Mouse (Mus musculus): ENCODE results near the gene Tmem178b. TPM values are rescaled to one million over a fixed set of nuclear protein-coding genes. Genes with fewer than 3 reads are reported as not detected.

Gene Tmem178b
- polyA plus RNA-seq, 1 experiment = not detected

DNA sequence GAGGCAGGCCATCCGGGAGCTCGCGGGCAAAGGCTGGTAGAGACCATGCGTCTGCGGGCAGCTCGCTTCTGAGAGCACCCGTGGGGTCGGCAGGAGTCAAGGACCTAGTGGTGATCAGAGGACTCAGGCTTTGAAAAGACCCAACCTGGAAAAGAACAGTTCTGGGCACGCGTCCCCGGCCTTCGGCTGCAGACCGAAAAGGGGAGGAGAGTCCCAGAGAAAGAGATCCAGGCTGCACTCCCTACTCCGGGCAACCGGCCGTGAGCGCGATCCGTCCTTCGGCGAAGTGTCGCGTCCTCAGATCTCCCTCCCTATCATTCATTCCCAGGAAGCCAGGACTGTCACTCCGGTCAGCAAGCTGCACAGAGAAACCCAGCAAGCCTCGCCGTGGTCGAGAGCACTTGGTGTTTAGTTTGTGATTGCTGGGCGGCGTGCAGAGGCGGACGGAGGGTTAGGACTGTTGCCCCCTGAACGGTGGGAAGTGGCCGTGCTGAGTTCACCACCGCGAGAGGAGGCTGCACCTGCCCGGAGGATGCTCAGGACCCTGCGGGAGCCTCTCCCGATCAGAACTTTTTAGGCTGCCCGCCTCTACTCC is 668 bp upstream of the Tmem178b start:
- TF ChIP-seq CTCF (IDR thresholded peaks at IDR 0.05; ENCODE audit: insufficient read depth, low read depth, low read length) (no peak), POLR2A (IDR thresholded peaks at IDR 0.05; ENCODE audit: insufficient read depth, low read depth, low read length) (no peak)
- H3K4me3 ChIP-seq (ENCODE audit: insufficient read depth, low read depth, low read length) = peak overlapping the region; percentile 67
- H3K27ac ChIP-seq (ENCODE audit: insufficient read depth, low read depth, low read length) = no peak overlapping the region; the same call in 1 of the 2 replicates
- H3K4me1 ChIP-seq (ENCODE audit: control insufficient read depth, insufficient read depth, low read length) = peaks cover 14% of the 10 kb centered on the region
- WGBS = under 1% methylated on average over 39 of the region's 39 CpGs

GRCm38 (mm10) chr6:39875186-39875585 is 2.1 kb downstream of the Tmem178b start:
- Histone ChIP-seq H3K27ac (ENCODE audit: insufficient read depth, low read depth, low read length) (no peak overlapping the region), H3K4me1 (ENCODE audit: control insufficient read depth, insufficient read depth, low read length) (peaks cover 14% of the 10 kb centered on the region), H3K4me3 (ENCODE audit: insufficient read depth, low read depth, low read length) (no peak overlapping the region)
- no peak for TF ChIP-seq CTCF (IDR thresholded peaks at IDR 0.05; ENCODE audit: insufficient read depth, low read depth, low read length)
- TF ChIP-seq POLR2A (IDR thresholded peaks at IDR 0.05; ENCODE audit: insufficient read depth, low read depth, low read length) = no peak
- WGBS = 60% methylated on average over 4 of the region's 4 CpGs

- H3K27ac ChIP-seq (ENCODE audit: insufficient read depth, low read depth, low read length) = no peak overlapping the region
- H3K4me3 ChIP-seq (ENCODE audit: insufficient read depth, low read depth, low read length) = no peak overlapping the region
- TF ChIP-seq CTCF (IDR thresholded peaks at IDR 0.05; ENCODE audit: insufficient read depth, low read depth, low read length) (no peak), POLR2A (IDR thresholded peaks at IDR 0.05; ENCODE audit: insufficient read depth, low read depth, low read length) (no peak)
- 80% methylated on average over 3 of the region's 3 CpGs for WGBS
- H3K4me1 ChIP-seq (ENCODE audit: control insufficient read depth, insufficient read depth, low read length) = peaks cover 14% of the 10 kb centered on the region
Measured at GRCm38 (mm10) chr6:39876444-39876843, 3.4 kb downstream of the Tmem178b start.

- Histone ChIP-seq H3K4me3 (ENCODE audit: insufficient read depth, low read depth, low read length) (no peak overlapping the region), H3K4me1 (ENCODE audit: control insufficient read depth, insufficient read depth, low read length) (peaks cover 2% of the 10 kb centered on the region; the same call in 1 of the 2 replicates), H3K27ac (ENCODE audit: insufficient read depth, low read depth, low read length) (no peak overlapping the region)
- TF ChIP-seq CTCF (IDR thresholded peaks at IDR 0.05; ENCODE audit: insufficient read depth, low read depth, low read length) (no peak), POLR2A (IDR thresholded peaks at IDR 0.05; ENCODE audit: insufficient read depth, low read depth, low read length) (no peak)
- 87% methylated on average over 3 of the region's 3 CpGs for WGBS
Measured at GRCm38 (mm10) chr6:39890811-39891210, 17.7 kb downstream of the Tmem178b start.

DNA sequence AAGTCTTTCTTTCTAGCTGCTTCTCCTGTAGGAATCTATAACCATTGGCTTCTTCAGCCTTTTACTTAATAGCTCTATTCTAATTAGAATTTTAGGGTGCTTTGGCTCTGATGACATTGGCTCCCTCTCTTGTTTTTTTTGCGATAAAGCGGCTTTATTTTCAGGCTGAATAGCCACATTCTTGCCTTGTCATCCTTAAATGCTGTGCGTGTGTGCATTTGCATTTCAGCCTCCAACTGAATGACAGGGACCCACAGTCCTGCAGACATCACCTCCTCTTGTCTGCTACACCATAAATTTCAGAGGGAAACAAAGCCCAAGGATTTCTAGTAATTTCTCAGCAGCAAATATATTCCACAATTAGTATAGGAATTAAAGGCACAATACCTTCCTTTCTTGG is 23.4 kb downstream of the Tmem178b start:
- 68% methylated on average over 3 of the region's 3 CpGs for WGBS
- TF ChIP-seq POLR2A (IDR thresholded peaks at IDR 0.05; ENCODE audit: insufficient read depth, low read depth, low read length) (no peak), CTCF (IDR thresholded peaks at IDR 0.05; ENCODE audit: insufficient read depth, low read depth, low read length) (no peak)
- no peak overlapping the region for H3K4me3 ChIP-seq (ENCODE audit: insufficient read depth, low read depth, low read length)
- H3K4me1 ChIP-seq (ENCODE audit: control insufficient read depth, insufficient read depth, low read length) = peaks cover 2% of the 10 kb centered on the region; the same call in 1 of the 2 replicates
- no peak overlapping the region for H3K27ac ChIP-seq (ENCODE audit: insufficient read depth, low read depth, low read length)

DNA sequence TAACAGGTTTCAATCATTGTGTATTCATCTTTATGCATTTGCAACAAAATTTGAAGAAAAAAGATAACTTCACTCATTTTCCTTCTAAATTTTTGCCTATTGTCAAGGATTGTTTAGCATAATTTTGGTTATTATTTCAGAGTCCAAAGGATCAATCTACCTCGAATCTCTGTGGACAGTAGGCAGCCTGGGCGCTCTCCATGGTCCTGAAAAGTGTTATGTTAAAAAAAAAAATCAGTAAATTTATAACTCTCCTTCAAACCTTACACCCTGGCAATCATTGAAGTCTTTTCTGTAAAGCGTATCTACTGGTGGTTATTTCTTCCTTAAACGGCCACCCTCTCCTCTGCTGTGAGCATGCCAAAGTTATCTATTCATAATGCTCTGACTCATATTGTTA is 26.2 kb downstream of the Tmem178b start:
- TF ChIP-seq POLR2A (IDR thresholded peaks at IDR 0.05; ENCODE audit: insufficient read depth, low read depth, low read length) (no peak), CTCF (IDR thresholded peaks at IDR 0.05; ENCODE audit: insufficient read depth, low read depth, low read length) (no peak)
- 76% methylated on average over 4 of the region's 4 CpGs for WGBS
- Histone ChIP-seq H3K4me1 (ENCODE audit: control insufficient read depth, insufficient read depth, low read length) (peaks cover 5% of the 10 kb centered on the region; the same call in 1 of the 2 replicates), H3K27ac (ENCODE audit: insufficient read depth, low read depth, low read length) (no peak overlapping the region), H3K4me3 (ENCODE audit: insufficient read depth, low read depth, low read length) (no peak overlapping the region)

DNA sequence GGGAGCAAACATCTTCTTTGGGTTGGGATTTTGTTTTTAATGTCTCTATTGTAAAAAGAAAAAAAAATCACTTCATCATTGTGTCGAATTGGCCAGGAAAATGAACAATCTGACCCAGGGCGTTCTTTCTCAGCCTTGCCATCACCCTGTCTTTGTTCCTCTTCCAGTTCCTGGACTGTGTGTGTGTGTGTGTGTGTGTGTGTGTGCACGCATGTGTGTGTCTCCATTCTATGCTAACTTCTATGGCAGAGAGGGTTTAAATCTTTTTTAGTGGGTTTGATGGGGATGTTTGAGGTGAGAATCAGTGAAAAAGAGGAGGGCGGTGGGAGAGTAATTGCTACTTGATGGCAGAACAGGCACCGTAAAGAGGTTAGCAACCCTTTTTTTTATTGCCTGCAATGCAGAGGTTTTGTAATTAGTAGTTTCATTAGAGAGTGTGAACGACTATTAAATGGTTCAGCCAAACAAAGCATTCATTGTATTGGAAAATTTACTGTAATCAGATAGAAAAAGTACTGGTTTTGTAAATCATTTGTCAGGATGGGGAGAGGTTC is 30.2 kb downstream of the Tmem178b start:
- Histone ChIP-seq H3K27ac (ENCODE audit: insufficient read depth, low read depth, low read length) (no peak overlapping the region), H3K4me3 (ENCODE audit: insufficient read depth, low read depth, low read length) (no peak overlapping the region), H3K4me1 (ENCODE audit: control insufficient read depth, insufficient read depth, low read length) (peaks cover 5% of the 10 kb centered on the region; the same call in 1 of the 2 replicates)
- 21% methylated on average over 6 of the region's 6 CpGs for WGBS
- no peak for TF ChIP-seq POLR2A (IDR thresholded peaks at IDR 0.05; ENCODE audit: insufficient read depth, low read depth, low read length)
- no peak for TF ChIP-seq CTCF (IDR thresholded peaks at IDR 0.05; ENCODE audit: insufficient read depth, low read depth, low read length)

DNA sequence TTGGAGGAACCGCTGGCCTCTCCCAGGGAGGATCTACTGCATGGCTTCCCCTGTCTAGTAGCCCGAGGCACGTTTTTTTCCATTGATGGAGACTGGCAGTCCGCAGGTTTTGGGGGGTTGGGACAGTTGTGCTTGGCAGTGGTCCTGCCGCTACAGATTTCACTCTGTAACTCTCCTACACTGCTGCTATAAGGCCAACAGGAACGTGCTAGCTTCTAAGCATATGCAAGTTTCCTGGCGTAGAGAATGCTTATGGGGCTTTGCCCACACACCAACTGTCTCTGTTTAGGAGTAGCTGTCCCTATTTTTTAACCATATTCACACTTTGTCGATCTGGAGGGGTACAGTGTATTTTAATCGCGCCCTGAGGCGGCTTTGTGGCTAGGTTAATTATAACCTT is 30.8 kb downstream of the Tmem178b start:
- no peak overlapping the region for H3K27ac ChIP-seq (ENCODE audit: insufficient read depth, low read depth, low read length)
- peaks cover 5% of the 10 kb centered on the region; the same call in 1 of the 2 replicates for H3K4me1 ChIP-seq (ENCODE audit: control insufficient read depth, insufficient read depth, low read length)
- 20% methylated on average over 11 of the region's 11 CpGs for WGBS
- no peak overlapping the region for H3K4me3 ChIP-seq (ENCODE audit: insufficient read depth, low read depth, low read length)
- TF ChIP-seq CTCF (IDR thresholded peaks at IDR 0.05; ENCODE audit: insufficient read depth, low read depth, low read length) (no peak), POLR2A (IDR thresholded peaks at IDR 0.05; ENCODE audit: insufficient read depth, low read depth, low read length) (no peak)

GRCm38 (mm10) chr6:39914956-39915355 is 41.9 kb downstream of the Tmem178b start:
- WGBS = 73% methylated on average over 8 of the region's 8 CpGs
- H3K4me1 ChIP-seq (ENCODE audit: control insufficient read depth, insufficient read depth, low read length) = peaks cover 3% of the 10 kb centered on the region
- H3K27ac ChIP-seq (ENCODE audit: insufficient read depth, low read depth, low read length) = no peak overlapping the region
- H3K4me3 ChIP-seq (ENCODE audit: insufficient read depth, low read depth, low read length) = no peak overlapping the region
- TF ChIP-seq CTCF (IDR thresholded peaks at IDR 0.05; ENCODE audit: insufficient read depth, low read depth, low read length) (no peak), POLR2A (IDR thresholded peaks at IDR 0.05; ENCODE audit: insufficient read depth, low read depth, low read length) (no peak)

Measured in olfactory bulb, adult 2 months (tissue).